Mouse (Mus musculus) heart, postnatal 25 days (tissue): ENCODE results near the gene Gm47289. TPM values are rescaled to one million over a fixed set of nuclear protein-coding genes. Genes with fewer than 3 reads are reported as not detected.

ENCODE experiments used
- DNase-seq: peaks from one replicate; pipeline ENCODE4 v3.0.0; 2022; ENCODE audit warnings: low spot score
- intact Hi-C: fragments of 180-260 bp; cut with DNase I; formaldehyde crosslinking; loops from one replicate; pipeline ENCODE4 v1.15.1; 2025
- total RNA-seq, 2 experiments: library from RNA; stranded (reverse); gene quantifications; 2 replicates each; pipeline ENCODE4 v1.2.3; 2021

Gm47289 gene
- not detected for total RNA-seq

GRCm38 (mm10) chr9:119158861-119159260, at the start of gene Gm47289:
Gene Gm47289, plus strand, starts transcription at chr9:119159161.
- intact Hi-C loops, result no loop called here
- no peak for DNase-seq

GRCm38 (mm10) chr9:119109685-119110353, 49.1 kb upstream of the Gm47289 start:
- no peak for DNase-seq
- intact Hi-C loops, result no loop called here

- intact Hi-C loops, result no loop called here
- DNase-seq, result no peak
Observed at GRCm38 (mm10) chr9:119110640-119111039, 48.3 kb upstream of the Gm47289 start.

GRCm38 (mm10) chr9:119114911-119115310, 44.0 kb upstream of the Gm47289 start:
- intact Hi-C loops, result no loop called here
- no peak for DNase-seq

- intact Hi-C loops, result no loop called here
- no peak for DNase-seq
Observed at GRCm38 (mm10) chr9:119119409-119120167, 39.4 kb upstream of the Gm47289 start.

- intact Hi-C loops, result no loop called here
- DNase-seq, result no peak
Observed at GRCm38 (mm10) chr9:119120168-119120560, 38.8 kb upstream of the Gm47289 start.

GRCm38 (mm10) chr9:119122596-119123369, 36.2 kb upstream of the Gm47289 start:
- DNase-seq, result no peak

GRCm38 (mm10) chr9:119128436-119129181, 30.4 kb upstream of the Gm47289 start:
- intact Hi-C loops, result no loop called here
- DNase-seq, result no peak

More at GRCm38 (mm10) chr9:119122596-119123369, 36.2 kb upstream of the Gm47289 start:
- intact Hi-C loops, result no loop called here

- intact Hi-C loops, result no loop called here
- no peak for DNase-seq
Observed at GRCm38 (mm10) chr9:119130692-119131091, 28.3 kb upstream of the Gm47289 start.

- intact Hi-C loops, result no loop called here
Observed at GRCm38 (mm10) chr9:119138836-119139235, 20.1 kb upstream of the Gm47289 start.

GRCm38 (mm10) chr9:119142066-119142465, 16.9 kb upstream of the Gm47289 start:
- no peak for DNase-seq
- intact Hi-C loops, result no loop called here

More at GRCm38 (mm10) chr9:119138836-119139235, 20.1 kb upstream of the Gm47289 start:
- DNase-seq, result no peak

GRCm38 (mm10) chr9:119143372-119143771, 15.6 kb upstream of the Gm47289 start:
- intact Hi-C loops, result no loop called here
- DNase-seq, result no peak

- intact Hi-C loops, result no loop called here
- DNase-seq, result no peak
Observed at GRCm38 (mm10) chr9:119144696-119145095, 14.3 kb upstream of the Gm47289 start.

GRCm38 (mm10) chr9:119145137-119145536, 13.8 kb upstream of the Gm47289 start:
- intact Hi-C loops, result no loop called here
- no peak for DNase-seq

GRCm38 (mm10) chr9:119145638-119146037, 13.3 kb upstream of the Gm47289 start:
- intact Hi-C loops, result no loop called here
- no peak for DNase-seq

- DNase-seq, result no peak
- intact Hi-C loops, result no loop called here
Observed at GRCm38 (mm10) chr9:119146098-119146770, 12.7 kb upstream of the Gm47289 start.

GRCm38 (mm10) chr9:119149601-119150000, 9.4 kb upstream of the Gm47289 start:
- no peak for DNase-seq
- intact Hi-C loops, result no loop called here

- DNase-seq, result no peak
- intact Hi-C loops, result no loop called here
Observed at GRCm38 (mm10) chr9:119151751-119152150, 7.2 kb upstream of the Gm47289 start.

- DNase-seq, result no peak
- intact Hi-C loops, result no loop called here
Observed at GRCm38 (mm10) chr9:119155416-119155815, 3.5 kb upstream of the Gm47289 start.
